Mouse (Mus musculus) activated CD4-positive, CD25-positive, alpha-beta regulatory T cell (primary cell): ENCODE measurements around the gene Gm9837. TPM values are rescaled to one million over a fixed set of nuclear protein-coding genes. Genes with fewer than 3 reads are reported as not detected.

Experiments used
- polyA plus RNA-seq, 2 experiments: library from polyadenylated mRNA; unstranded; fragments of 100-300 nt; shearing (Covaris generic); gene quantifications; one replicate each; pipeline ENCODE4 v1.2.1; 2017

The Gm9837 gene
- not detected for polyA plus RNA-seq

GRCm38 (mm10) chr11:53469968-53470695 lies at the start of gene Gm9837:
Gene Gm9837 (minus strand): TSS chr11:53470479.

GRCm38 (mm10) chr11:53519207-53520121 lies 49.2 kb upstream of the Gm9837 start, which contains the start of gene Sept8:
Gene Sept8 (plus strand): TSS chr11:53519257.

GRCm38 (mm10) chr11:53479783-53480301 lies 9.6 kb upstream of the Gm9837 start, which contains the start of the genes Gm9945 and Sowaha:
Gene Gm9945 (plus strand): TSS chr11:53480166.
Gene Sowaha (minus strand): TSS chr11:53480274.

GRCm38 (mm10) chr11:53456474-53457371 lies 13.6 kb downstream of the Gm9837 start, which contains the start of the genes Gm10447 and Shroom1:
Gene Gm10447 (minus strand): TSS chr11:53457110.
Gene Shroom1 (plus strand): TSS chr11:53457205.

GRCm38 (mm10) chr11:53430670-53431346 lies 39.5 kb downstream of the Gm9837 start, which contains the start of the genes Uqcrq and Gdf9:
Gene Uqcrq (minus strand): TSS chr11:53430831.
Gene Gdf9 (plus strand): TSS chr11:53431023.

GRCm38 (mm10) chr11:53423036-53423435 lies 47.2 kb downstream of the Gm9837 start, which contains the start of gene Leap2:
Gene Leap2 (minus strand): TSS chr11:53423170.

Other genes with a start within 250 kb of the Gm9837 start
- 100 to 1,000 TPM; 134 to 137 TPM for gene Hspa4, start 170.0 kb downstream of the Gm9837 start, polyA plus RNA-seq
- gene Zcchc10, start 145.8 kb downstream of the Gm9837 start, polyA plus RNA-seq, result 10 to 100 TPM; 29.4 to 35.1 TPM
- gene Aff4, start 119.6 kb downstream of the Gm9837 start, polyA plus RNA-seq, result 100 to 1,000 TPM in 1 of 2 experiments, 10 to 100 TPM in 1; 96.7 to 137 TPM
- gene Leap2, start 47.3 kb downstream of the Gm9837 start, polyA plus RNA-seq, result under 1 TPM in 1 of 2 experiments, not detected in 1; 0.43 TPM
- gene Uqcrq, start 39.6 kb downstream of the Gm9837 start, polyA plus RNA-seq, result 100 to 1,000 TPM; 349 to 392 TPM
- under 1 TPM in 1 of 2 experiments, not detected in 1; 1.00 TPM for gene Gdf9, start 39.5 kb downstream of the Gm9837 start, polyA plus RNA-seq
- under 1 TPM in 1 of 2 experiments, not detected in 1; 0.15 TPM for gene Gm10447, start 13.4 kb downstream of the Gm9837 start, polyA plus RNA-seq
- not detected for gene Shroom1, start 13.3 kb downstream of the Gm9837 start, polyA plus RNA-seq
- not detected for gene Gm9945, start 9.7 kb upstream of the Gm9837 start, polyA plus RNA-seq
- not detected for gene Sowaha, start 9.8 kb upstream of the Gm9837 start, polyA plus RNA-seq
- gene Sept8, start 48.8 kb upstream of the Gm9837 start, polyA plus RNA-seq, result 1 to 10 TPM; 3.7 to 9.0 TPM
- 10 to 100 TPM in 1 of 2 experiments, 1 to 10 TPM in 1; 4.8 to 13.8 TPM for gene Kif3a, start 96.9 kb upstream of the Gm9837 start, polyA plus RNA-seq
- 10 to 100 TPM in 1 of 2 experiments, 1 to 10 TPM in 1; 4.2 to 84.2 TPM for gene Il4, start 148.2 kb upstream of the Gm9837 start, polyA plus RNA-seq
- gene Il13, start 164.2 kb upstream of the Gm9837 start, polyA plus RNA-seq, result 1 to 10 TPM in 1 of 2 experiments, not detected in 1; 1.5 TPM
- 10 to 100 TPM; 35.8 to 42.6 TPM for gene Rad50, start 236.8 kb upstream of the Gm9837 start, polyA plus RNA-seq